Mouse (Mus musculus) hindbrain, embryonic 11.5 days (tissue): Measurements from ENCODE around the gene Rnf39. TPM values are rescaled to one million over a fixed set of nuclear protein-coding genes. Genes with fewer than 3 reads are reported as not detected.

Source experiments
- ATAC-seq: fragments of 200-750 bp; cut with Nextera tagmentation; 2 replicates; pipeline ENCODE4 v1.8.0; 2017; ENCODE audit warnings: mild to moderate bottlenecking, moderate TSS enrichment, moderate library complexity; ENCODE audit not compliant: low FRiP score
- DNase-seq: peaks from one replicate; pipeline ENCODE4 v3.0.0-alpha.2; 2015; ENCODE audit warnings: low spot score
- H3K27ac ChIP-seq: fragments of 300-500 bp; sonication (generic); 2 replicates; pipeline ENCODE4 v1.5.1; 2014; ENCODE audit warnings: mild to moderate bottlenecking, low read depth, low read length
- H3K27me3 ChIP-seq: fragments of 300-500 bp; sonication (generic); 2 replicates; pipeline ENCODE4 v1.6.1; 2014; ENCODE audit warnings: mild to moderate bottlenecking, low read length, moderate library complexity, mixed read lengths; ENCODE audit not compliant: control insufficient read depth, insufficient read depth
- H3K36me3 ChIP-seq: fragments of 300-500 bp; sonication (generic); 2 replicates; pipeline ENCODE4 v1.6.1; 2014; ENCODE audit warnings: mild to moderate bottlenecking, low read length, moderate library complexity, mixed read lengths; ENCODE audit not compliant: control insufficient read depth, insufficient read depth
- H3K4me1 ChIP-seq: fragments of 300-500 bp; sonication (generic); replicated peaks from 2 replicates; pipeline ENCODE4 v1.6.1; 2014; ENCODE audit warnings: low read length, mixed read lengths; ENCODE audit not compliant: control insufficient read depth, insufficient read depth
- H3K4me2 ChIP-seq: fragments of 300-500 bp; sonication (generic); replicated peaks from 2 replicates; pipeline ENCODE4 v1.6.1; 2014; ENCODE audit warnings: mild to moderate bottlenecking, low read depth, low read length
- H3K4me3 ChIP-seq: fragments of 300-500 bp; sonication (generic); 2 replicates; pipeline ENCODE4 v1.5.1; 2014; ENCODE audit warnings: low read depth, low read length
- H3K9ac ChIP-seq: fragments of 300-500 bp; sonication (generic); 2 replicates; pipeline ENCODE4 v1.6.1; 2014; ENCODE audit warnings: low read depth, low read length
- H3K9me3 ChIP-seq: fragments of 300-500 bp; sonication (generic); 2 replicates; pipeline ENCODE4 v1.6.1; 2016; ENCODE audit warnings: low read length; ENCODE audit not compliant: control insufficient read depth
- WGBS: fragments of 180-500 bp; shearing (Covaris S2); extraction: QIAGEN DNeasy Blood & Tissue Kit; methylation state at CpG from one replicate; pipeline ENCODE4 v1.1.7; 2014; 5-methylcytosine and 5-hydroxymethylcytosine counted together
- polyA plus RNA-seq: library from polyadenylated mRNA; unstranded; fragments of >200 nt; fragmentation: Nextera tagmentation; extraction: Ambion mirVana; gene quantifications from 2 replicates; pipeline ENCODE4 v1.2.1, GENCODE M21; 2014

Gene Rnf39
- polyA plus RNA-seq, 1 experiment from 2014 or later: 0.34 TPM

GRCm38 (mm10) chr17:36961125-36961524 lies 18.4 kb downstream of the Rnf39 start:
- Histone ChIP-seq H3K4me2 (no peak overlapping the region), H3K27me3 (no peaks in the 10 kb centered on the region), H3K9ac (no peak overlapping the region), H3K4me3 (no peak overlapping the region), H3K4me1 (no peaks in the 10 kb centered on the region), H3K36me3 (no peaks in the 10 kb centered on the region), H3K9me3 (no peaks in the 10 kb centered on the region), H3K27ac (no peak overlapping the region)
- ATAC-seq (no peak), DNase-seq (no peak)
- 84% methylated on average over 1 of the region's 1 CpGs for WGBS

- Histone ChIP-seq H3K27me3 (no peaks in the 10 kb centered on the region), H3K4me2 (no peak overlapping the region), H3K4me3 (no peak overlapping the region), H3K9me3 (no peaks in the 10 kb centered on the region), H3K4me1 (no peaks in the 10 kb centered on the region), H3K36me3 (no peaks in the 10 kb centered on the region), H3K9ac (no peak overlapping the region), H3K27ac (no peak overlapping the region)
- ATAC-seq: no peak
- WGBS: 75% methylated on average over 1 of the region's 1 CpGs
- no peak for DNase-seq
Measured at GRCm38 (mm10) chr17:36966875-36967274, 24.2 kb downstream of the Rnf39 start.

- H3K27ac ChIP-seq: no peak overlapping the region
- H3K36me3 ChIP-seq: no peaks in the 10 kb centered on the region
- H3K9ac ChIP-seq: no peak overlapping the region
- no peak for DNase-seq
- no peak overlapping the region for H3K4me3 ChIP-seq
- WGBS: 87% methylated on average over 14 of the region's 14 CpGs
- H3K4me2 ChIP-seq: no peak overlapping the region
- H3K27me3 ChIP-seq: no peaks in the 10 kb centered on the region
- H3K9me3 ChIP-seq: no peaks in the 10 kb centered on the region
- no peaks in the 10 kb centered on the region for H3K4me1 ChIP-seq
- ATAC-seq: no peak
Measured at GRCm38 (mm10) chr17:36970316-36970890, 27.7 kb downstream of the Rnf39 start.

DNA sequence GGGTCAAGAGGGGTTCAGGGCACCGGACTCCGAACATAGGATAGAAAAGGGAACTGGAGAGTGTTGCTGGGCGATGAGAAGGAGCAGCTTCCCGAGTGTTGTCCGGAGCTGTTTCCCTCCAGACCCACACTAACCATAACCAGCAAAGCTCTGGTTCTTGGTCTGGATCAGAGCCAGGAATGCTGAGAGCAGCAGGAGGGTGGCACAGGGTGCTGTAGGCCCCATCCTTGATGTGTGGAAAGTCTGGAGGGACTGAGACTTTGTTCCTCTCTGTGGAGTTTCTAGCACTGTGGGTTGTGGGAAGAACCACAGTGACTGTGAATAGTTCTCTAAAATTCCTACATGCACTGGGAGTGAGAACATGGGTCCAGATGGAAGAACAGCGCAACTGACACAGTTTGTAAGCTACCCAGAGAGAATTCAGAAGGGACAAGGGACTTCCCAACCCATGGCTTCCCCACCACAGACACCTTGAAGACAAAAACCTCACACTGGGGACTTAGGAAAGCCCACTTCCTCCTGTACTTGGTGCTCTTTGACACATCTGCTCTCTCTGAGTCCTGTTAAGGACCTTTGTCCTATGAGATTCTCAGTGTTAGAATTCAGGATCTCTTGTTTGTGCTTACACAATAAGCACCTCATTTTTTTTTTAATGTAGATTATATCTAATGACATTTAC lies 28.6 kb downstream of the Rnf39 start:
- ATAC-seq: no peak
- Histone ChIP-seq H3K36me3 (no peaks in the 10 kb centered on the region), H3K27me3 (no peaks in the 10 kb centered on the region), H3K4me3 (no peak overlapping the region), H3K27ac (no peak overlapping the region), H3K9ac (no peak overlapping the region), H3K9me3 (no peaks in the 10 kb centered on the region), H3K4me2 (no peak overlapping the region), H3K4me1 (no peaks in the 10 kb centered on the region)
- WGBS: 86% methylated on average over 6 of the region's 6 CpGs
- DNase-seq: no peak

DNA sequence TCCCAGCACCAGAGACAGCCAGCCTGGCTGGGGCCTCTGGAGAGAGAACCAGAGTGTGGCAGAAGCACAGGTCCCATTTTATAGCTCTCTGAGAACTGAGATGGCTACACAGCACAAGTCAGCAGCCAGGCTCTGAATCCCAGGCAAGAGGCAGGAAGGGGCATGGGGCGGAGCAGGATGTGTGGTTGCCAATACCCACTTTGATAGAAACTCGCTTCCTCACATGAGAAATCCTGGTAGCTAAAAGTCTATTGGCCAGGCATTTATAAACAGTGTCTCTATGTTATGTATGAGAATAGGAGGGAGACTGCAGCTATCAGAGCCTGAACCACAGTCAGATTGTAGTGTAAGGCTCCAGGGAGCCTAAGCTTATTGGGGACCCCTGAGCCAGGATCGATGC lies 30.1 kb downstream of the Rnf39 start:
- Histone ChIP-seq H3K27ac (no peak overlapping the region), H3K9me3 (no peaks in the 10 kb centered on the region), H3K27me3 (no peaks in the 10 kb centered on the region), H3K4me1 (no peaks in the 10 kb centered on the region), H3K4me3 (no peak overlapping the region), H3K36me3 (no peaks in the 10 kb centered on the region), H3K9ac (no peak overlapping the region), H3K4me2 (no peak overlapping the region)
- ATAC-seq (no peak), DNase-seq (no peak)
- 91% methylated on average over 3 of the region's 3 CpGs for WGBS

DNA sequence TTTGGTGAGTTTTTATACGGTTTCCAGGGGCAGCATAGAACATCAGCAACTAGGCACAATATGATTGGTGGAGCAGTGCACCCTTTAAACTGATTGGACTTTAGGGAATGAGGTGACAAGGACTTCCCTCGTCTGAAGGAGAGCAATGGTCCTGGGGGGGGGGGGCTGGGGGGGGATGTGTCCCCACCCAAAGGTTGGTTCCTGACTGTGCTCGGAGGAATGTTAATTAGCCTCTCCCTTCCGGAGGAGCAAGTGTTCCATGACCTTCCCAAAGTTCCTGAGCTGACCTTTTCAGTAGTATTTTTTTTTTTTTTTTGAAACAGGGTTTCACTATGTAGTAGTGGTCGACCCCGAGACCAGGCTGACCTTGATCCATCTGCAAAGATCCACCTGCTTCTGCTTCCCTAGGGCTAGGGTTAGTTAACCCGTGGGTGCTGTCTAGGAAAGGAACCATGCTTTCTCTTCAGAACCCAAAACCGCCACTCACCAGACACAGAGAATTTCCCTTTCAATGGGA lies 30.6 kb downstream of the Rnf39 start:
- WGBS: 76% methylated on average over 8 of the region's 8 CpGs
- DNase-seq (no peak), ATAC-seq (no peak)
- Histone ChIP-seq H3K4me2 (no peak overlapping the region), H3K4me3 (no peak overlapping the region), H3K9ac (no peak overlapping the region), H3K27ac (no peak overlapping the region), H3K4me1 (no peaks in the 10 kb centered on the region), H3K9me3 (no peaks in the 10 kb centered on the region), H3K36me3 (no peaks in the 10 kb centered on the region), H3K27me3 (no peaks in the 10 kb centered on the region)

DNA sequence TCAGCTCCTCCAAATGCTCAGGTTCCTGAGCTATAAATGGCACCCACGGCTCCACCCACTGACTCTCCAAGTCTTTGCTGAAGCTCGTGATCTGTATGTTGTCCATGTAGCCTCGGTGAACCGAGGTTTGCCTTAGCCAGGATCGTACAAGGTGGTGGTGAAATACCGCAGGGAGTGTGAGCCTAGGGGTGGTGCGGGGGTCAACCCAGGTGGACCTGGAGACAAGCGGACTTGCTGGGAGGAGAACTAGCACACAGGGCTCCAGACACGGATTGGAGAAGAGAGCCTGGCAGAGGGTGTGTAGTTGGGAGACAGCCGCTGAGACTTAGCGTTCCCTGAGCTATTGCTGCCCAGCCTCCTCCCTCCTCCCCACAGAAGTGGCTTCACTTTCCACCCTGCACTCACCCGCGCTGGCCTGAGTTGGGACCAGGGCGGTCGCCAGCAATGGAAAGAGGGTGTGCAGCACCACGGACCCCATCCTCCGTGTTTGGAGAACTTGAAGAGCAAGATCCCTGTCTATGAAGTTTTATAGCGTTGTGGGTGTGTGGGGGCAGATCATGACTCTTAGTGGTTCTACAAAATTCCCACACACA lies 38.6 kb downstream of the Rnf39 start, which contains the start of gene 2410137M14Rik:
TSS of gene 2410137M14Rik (minus strand) at position 17 of the 593 bp plus-strand sequence.
- no peaks in the 10 kb centered on the region for H3K9me3 ChIP-seq
- no peaks in the 10 kb centered on the region for H3K36me3 ChIP-seq
- WGBS: 13% methylated on average over 18 of the region's 18 CpGs
- no peak within 1 kb of the TSS for H3K4me3 ChIP-seq
- no peak within 1 kb of the TSS for H3K27ac ChIP-seq
- DNase-seq (no peak), ATAC-seq (no peak)
- no peaks in the 10 kb centered on the region for H3K27me3 ChIP-seq
- H3K9ac ChIP-seq: no peak within 1 kb of the TSS
- 0 out of 2 replicates have a peak within 1 kb of the TSS, but pooled peaks have one; percentile 1 for H3K4me2 ChIP-seq
- no peaks in the 10 kb centered on the region for H3K4me1 ChIP-seq

DNA sequence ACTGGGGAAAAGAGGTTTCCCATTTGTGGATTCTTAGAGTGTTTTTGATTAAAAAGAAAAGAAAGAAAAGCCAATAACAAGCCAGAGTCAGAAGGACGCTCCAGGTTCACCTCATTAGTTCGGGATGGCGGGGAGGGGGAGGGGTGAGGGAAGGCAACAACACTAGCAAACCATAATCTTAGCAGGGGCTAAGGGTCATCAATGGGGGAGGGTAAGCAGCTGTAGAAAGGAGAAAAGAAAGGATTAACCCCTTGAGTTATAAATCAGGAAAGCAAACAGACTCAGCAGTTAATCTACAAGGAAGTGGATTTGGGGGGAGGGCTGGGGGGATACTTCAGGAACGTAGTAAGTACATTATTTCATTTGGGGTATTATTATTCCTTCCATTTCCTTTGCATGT lies 39.1 kb downstream of the Rnf39 start:
- no peaks in the 10 kb centered on the region for H3K4me1 ChIP-seq
- DNase-seq (peak; percentile 25), ATAC-seq (no peak)
- 16% methylated on average over 4 of the region's 4 CpGs for WGBS
- no peaks in the 10 kb centered on the region for H3K9me3 ChIP-seq
- no peak overlapping the region for H3K4me2 ChIP-seq
- no peak overlapping the region for H3K27ac ChIP-seq
- H3K27me3 ChIP-seq: no peaks in the 10 kb centered on the region
- no peak overlapping the region for H3K4me3 ChIP-seq
- H3K9ac ChIP-seq: no peak overlapping the region
- H3K36me3 ChIP-seq: no peaks in the 10 kb centered on the region
